Mouse (Mus musculus) MN1 (cell line): ENCODE measurements around the gene Gm47289.

Experiments used
- DNase-seq: peaks from one replicate; pipeline ENCODE4 v3.0.0-alpha.2; 2016; ENCODE audit warnings: low spot score

The Gm47289 gene

DNA sequence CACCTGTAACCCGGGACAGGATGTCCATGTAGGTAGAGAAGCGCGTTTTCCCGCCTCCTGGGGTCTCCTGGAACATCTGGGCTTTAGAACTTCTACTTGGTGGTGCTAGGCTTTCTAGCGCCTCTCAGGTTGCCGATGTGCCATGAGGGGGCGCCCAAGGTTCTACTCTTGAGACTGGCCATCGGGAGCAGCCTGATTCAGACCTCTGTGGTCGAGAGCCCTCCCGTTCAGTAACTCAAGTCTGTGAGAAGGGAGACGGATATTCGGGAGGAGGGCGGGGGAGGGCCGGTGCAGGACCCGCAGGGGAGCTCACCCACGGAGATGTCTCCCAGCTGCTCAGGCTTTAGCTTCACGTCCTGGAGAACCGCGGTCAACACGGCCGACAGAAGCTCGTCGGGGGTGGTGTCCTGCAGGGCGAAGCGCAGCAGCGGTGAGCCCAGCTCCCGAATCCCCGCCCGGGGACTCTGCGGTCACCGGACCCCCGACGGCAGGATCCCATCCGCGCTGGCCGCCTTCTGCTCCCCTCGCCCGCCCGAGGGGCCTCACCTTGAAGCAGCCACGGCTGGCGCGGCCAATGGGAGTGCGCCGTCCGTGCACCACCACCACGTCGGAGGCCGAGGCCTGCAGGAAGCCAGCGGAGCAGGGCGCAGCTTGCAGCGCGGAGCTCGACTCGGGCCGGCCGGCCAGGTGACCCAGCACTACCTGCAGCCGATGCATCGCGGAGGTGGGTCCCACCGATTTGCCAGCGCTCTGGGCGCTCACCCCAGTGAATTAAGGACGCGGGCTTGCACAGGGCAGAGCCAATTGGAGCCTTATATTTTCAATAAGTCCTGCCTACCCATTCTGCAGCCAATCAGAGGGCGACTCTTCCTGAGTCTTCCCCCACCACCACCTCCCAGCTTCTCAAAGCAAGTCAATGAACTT lies 2.4 kb upstream of the Gm47289 start, which contains the start of gene Acaa1b:
TSS of gene Acaa1b (minus strand) at position 816 of the 924 bp plus-strand sequence.
- DNase-seq, result no peak

DNA sequence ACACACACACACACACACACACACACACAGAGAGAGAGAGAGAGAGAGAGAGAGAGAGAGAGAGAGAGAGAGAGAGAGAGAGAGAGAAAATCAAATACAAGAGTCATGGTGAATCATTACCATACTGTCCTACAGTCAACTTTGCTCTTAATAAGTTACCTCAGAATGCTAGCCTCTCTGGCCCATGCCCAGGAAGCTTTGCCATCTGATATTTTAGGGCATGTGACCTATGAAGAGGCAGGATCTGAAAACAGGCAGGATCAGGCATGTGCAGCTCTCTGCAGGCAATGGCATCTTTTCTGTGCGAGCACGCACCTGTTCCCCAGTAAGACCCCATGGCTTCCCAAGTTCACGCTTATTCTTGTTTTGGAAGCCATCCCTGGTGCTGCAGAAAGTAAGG lies 1.7 kb downstream of the Gm47289 start:
- DNase-seq, result no peak

- no peak for DNase-seq
Observed at GRCm38 (mm10) chr9:119164743-119165142, 5.8 kb downstream of the Gm47289 start.

DNA sequence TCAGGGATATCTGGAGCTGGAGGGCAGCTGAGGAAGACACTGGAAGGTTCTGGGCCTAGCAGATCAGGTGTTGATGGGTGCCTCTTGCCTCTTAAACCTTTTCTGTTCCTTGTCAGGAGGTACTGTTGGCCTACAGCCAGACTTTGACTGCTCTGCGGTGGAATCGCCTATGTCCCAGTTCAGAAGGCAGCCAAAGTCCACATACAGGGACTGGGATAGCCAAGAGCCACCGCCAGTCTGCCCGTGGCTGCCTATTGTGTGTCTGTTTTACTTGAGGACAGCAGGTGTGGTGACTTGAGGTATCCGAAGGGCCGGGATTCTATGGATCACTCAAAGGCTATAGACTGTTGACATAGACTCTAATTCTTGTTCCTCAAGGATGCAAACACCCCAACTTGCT lies 6.6 kb downstream of the Gm47289 start:
- no peak for DNase-seq

GRCm38 (mm10) chr9:119167608-119168007 lies 8.6 kb downstream of the Gm47289 start:
- DNase-seq, result no peak

GRCm38 (mm10) chr9:119179292-119179691 lies 20.3 kb downstream of the Gm47289 start:
- no peak for DNase-seq

GRCm38 (mm10) chr9:119181241-119181728 lies 22.3 kb downstream of the Gm47289 start:
- no peak for DNase-seq

DNA sequence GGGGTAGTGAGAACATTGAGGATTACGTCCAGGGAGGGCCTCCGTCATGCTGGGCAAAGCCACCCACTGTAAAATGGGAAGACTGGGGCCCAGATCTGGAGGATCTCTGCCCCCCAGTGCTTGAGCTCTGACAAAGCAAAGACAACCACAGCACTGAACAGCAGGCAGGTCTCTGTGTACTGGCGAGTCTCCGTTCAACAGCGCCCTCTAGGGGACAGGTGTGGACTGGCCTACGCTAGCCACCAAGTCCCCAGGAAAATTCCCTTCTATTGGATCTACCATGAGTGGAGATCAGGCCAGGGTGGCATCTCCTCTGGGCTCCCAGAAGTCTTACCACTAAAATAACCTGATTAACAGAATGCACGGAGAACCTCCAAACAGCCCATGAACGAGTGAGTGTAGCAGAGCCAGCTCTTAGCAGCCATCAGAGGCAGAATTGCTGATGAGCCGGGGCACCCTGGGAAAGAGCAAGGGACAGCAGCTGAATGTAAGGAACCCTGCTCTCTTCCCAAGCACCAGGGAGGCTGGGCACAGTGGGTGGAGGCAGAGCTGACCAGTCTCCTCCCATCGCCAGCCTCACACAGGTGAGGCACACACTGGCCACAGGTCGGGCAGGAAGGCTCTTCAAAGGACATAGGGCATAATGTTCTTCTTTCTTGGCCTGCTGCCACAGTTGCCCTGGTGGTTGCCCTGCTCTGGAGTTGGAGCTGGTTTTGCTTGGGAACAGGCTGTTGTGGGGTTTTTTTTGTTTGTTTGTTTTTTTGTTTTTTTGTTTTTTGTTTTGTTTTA lies 33.4 kb downstream of the Gm47289 start:
- DNase-seq, result no peak

- no peak for DNase-seq
Observed at GRCm38 (mm10) chr9:119199151-119199861, 40.3 kb downstream of the Gm47289 start.

DNA sequence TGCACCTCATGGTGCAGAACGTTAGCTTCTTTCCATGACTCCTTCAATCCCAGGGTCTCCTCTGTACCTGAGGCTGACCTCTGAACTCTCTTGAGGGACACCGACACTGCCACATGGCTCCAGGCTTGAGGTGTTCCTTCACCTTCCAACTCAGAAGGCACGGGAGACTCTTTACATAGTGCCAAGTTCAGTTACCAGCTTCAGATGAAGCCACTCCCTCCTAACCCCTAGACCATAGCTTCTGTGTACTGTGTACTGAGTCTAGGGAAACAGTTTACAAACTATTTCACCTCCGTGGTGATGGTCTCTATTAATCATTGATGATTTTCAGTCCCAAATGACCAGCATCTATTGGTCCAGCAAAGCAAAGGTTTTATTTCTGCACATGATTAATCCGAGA lies 42.7 kb downstream of the Gm47289 start:
- no peak for DNase-seq

- DNase-seq, result no peak
Observed at GRCm38 (mm10) chr9:119203617-119204016, 44.7 kb downstream of the Gm47289 start.

GRCm38 (mm10) chr9:119205756-119206155 lies 46.8 kb downstream of the Gm47289 start:
- DNase-seq, result no peak

- no peak for DNase-seq
Observed at GRCm38 (mm10) chr9:119206666-119207065, 47.7 kb downstream of the Gm47289 start.

GRCm38 (mm10) chr9:119207113-119207512 lies 48.2 kb downstream of the Gm47289 start:
- no peak for DNase-seq

GRCm38 (mm10) chr9:119208998-119209397 lies 50.0 kb downstream of the Gm47289 start, which contains the start of gene Slc22a13:
Gene Slc22a13, minus strand, starts transcription at chr9:119209098.
- no peak for DNase-seq
